Mouse (Mus musculus): ENCODE results near the gene Vwa5b2. TPM values are rescaled to one million over a fixed set of nuclear protein-coding genes. Genes with fewer than 3 reads are reported as not detected.

Vwa5b2 gene
- polyA plus RNA-seq, 1 experiment, result 1.2 TPM

DNA sequence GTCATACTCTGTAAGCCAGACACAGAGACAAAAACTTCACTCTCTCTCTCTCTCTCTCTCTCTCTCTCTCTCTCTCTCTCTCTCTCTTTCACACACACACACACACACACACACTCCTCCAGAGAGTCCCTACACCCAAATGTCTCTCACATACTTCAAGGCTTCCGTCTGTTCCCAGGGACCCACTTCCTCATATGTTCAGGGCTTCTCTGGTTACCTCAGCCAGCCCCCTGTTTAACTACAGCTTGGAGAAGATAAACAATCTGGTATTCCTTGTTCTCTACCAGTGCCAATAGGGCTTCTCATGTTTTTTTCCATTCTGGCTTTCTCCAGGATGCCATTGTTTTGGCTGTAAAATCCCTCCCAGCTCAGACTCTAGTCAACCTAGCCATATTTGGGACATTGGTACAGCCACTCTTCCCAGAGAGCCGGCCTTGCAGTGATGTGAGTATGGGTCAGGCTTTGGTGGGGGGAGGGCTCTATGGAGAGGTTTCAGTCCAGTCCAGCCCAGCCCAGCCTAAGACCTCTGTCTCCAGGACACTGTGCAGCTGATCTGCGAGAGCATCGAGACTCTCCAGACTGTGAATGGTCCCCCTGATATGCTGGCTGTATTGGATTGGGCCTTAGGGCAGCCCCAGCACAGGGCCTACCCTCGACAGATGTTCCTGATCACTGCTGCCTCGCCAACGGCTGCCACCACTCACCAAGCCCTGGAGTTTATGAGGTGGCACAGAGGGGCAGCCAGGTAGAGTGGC is 7.6 kb downstream of the Vwa5b2 start:
- Histone ChIP-seq H3K27ac (ENCODE audit: insufficient read depth, low read length) (no peak overlapping the region), H3K4me3 (ENCODE audit: low read depth, low read length) (no peak overlapping the region), H3K4me1 (ENCODE audit: control insufficient read depth, insufficient read depth, low read length) (no peaks in the 10 kb centered on the region), H3K9me3 (replicated peaks; ENCODE audit: control insufficient read depth, insufficient read depth, low read length, poor library complexity, severe bottlenecking) (no peaks in the 10 kb centered on the region), H3K27me3 (ENCODE audit: control insufficient read depth, insufficient read depth, low read length, poor library complexity, severe bottlenecking) (no peaks in the 10 kb centered on the region), H3K9ac (ENCODE audit: low read depth, poor library complexity, severe bottlenecking) (no peak overlapping the region), H3K36me3 (ENCODE audit: control insufficient read depth, insufficient read depth, low read length, poor library complexity, severe bottlenecking) (no peaks in the 10 kb centered on the region)
- no peak for TF ChIP-seq CTCF (IDR thresholded peaks at IDR 0.05; ENCODE audit: low read depth, low read length)
- TF ChIP-seq EP300 (IDR thresholded peaks at IDR 0.05; ENCODE audit: insufficient read depth, low read depth, low read length), result no peak
- TF ChIP-seq POLR2A (IDR thresholded peaks at IDR 0.05; ENCODE audit: insufficient read depth, low read length), result no peak

GRCm38 (mm10) chr16:20600511-20600910 is 11.2 kb downstream of the Vwa5b2 start:
- H3K4me3 ChIP-seq (ENCODE audit: low read depth, low read length), result no peak overlapping the region
- no peak overlapping the region for H3K27ac ChIP-seq (ENCODE audit: insufficient read depth, low read length)
- H3K27me3 ChIP-seq (ENCODE audit: control insufficient read depth, insufficient read depth, low read length, poor library complexity, severe bottlenecking), result no peaks in the 10 kb centered on the region
- H3K9ac ChIP-seq (ENCODE audit: low read depth, poor library complexity, severe bottlenecking), result no peak overlapping the region
- no peak for TF ChIP-seq CTCF (IDR thresholded peaks at IDR 0.05; ENCODE audit: low read depth, low read length)
- TF ChIP-seq POLR2A (IDR thresholded peaks at IDR 0.05; ENCODE audit: insufficient read depth, low read length), result no peak
- TF ChIP-seq EP300 (IDR thresholded peaks at IDR 0.05; ENCODE audit: insufficient read depth, low read depth, low read length), result no peak
- H3K4me1 ChIP-seq (ENCODE audit: control insufficient read depth, insufficient read depth, low read length), result no peaks in the 10 kb centered on the region
- no peaks in the 10 kb centered on the region for H3K9me3 ChIP-seq (replicated peaks; ENCODE audit: control insufficient read depth, insufficient read depth, low read length, poor library complexity, severe bottlenecking)
- H3K36me3 ChIP-seq (ENCODE audit: control insufficient read depth, insufficient read depth, low read length, poor library complexity, severe bottlenecking), result peaks cover 3% of the 10 kb centered on the region; the same call in 1 of the 2 replicates

DNA sequence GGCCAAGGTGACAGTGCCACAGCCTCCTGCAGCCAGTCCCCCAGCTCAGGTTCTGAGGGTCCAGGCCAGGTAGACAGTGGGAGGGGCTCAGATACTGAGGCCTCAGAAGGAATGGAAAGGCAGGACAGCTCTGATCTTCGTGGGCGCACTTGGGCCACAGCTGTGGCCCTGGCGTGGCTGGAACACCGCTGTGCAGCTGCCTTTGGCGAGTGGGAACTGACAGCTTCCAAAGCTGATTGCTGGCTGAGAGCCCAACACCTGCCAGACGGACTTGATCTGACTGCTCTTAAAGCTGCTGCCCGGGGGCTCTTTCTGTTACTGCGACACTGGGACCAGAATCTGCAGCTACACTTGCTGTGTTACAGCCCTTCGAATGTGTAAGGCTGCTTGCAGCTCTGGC is 15.4 kb downstream of the Vwa5b2 start:
- Histone ChIP-seq H3K9ac (ENCODE audit: low read depth, poor library complexity, severe bottlenecking) (no peak overlapping the region), H3K4me3 (ENCODE audit: low read depth, low read length) (no peak overlapping the region), H3K27me3 (ENCODE audit: control insufficient read depth, insufficient read depth, low read length, poor library complexity, severe bottlenecking) (no peaks in the 10 kb centered on the region), H3K4me1 (ENCODE audit: control insufficient read depth, insufficient read depth, low read length) (no peaks in the 10 kb centered on the region), H3K9me3 (replicated peaks; ENCODE audit: control insufficient read depth, insufficient read depth, low read length, poor library complexity, severe bottlenecking) (no peaks in the 10 kb centered on the region), H3K27ac (ENCODE audit: insufficient read depth, low read length) (no peak overlapping the region), H3K36me3 (ENCODE audit: control insufficient read depth, insufficient read depth, low read length, poor library complexity, severe bottlenecking) (peaks cover 26% of the 10 kb centered on the region)
- TF ChIP-seq EP300 (IDR thresholded peaks at IDR 0.05; ENCODE audit: insufficient read depth, low read depth, low read length), result no peak
- no peak for TF ChIP-seq CTCF (IDR thresholded peaks at IDR 0.05; ENCODE audit: low read depth, low read length)
- TF ChIP-seq POLR2A (IDR thresholded peaks at IDR 0.05; ENCODE audit: insufficient read depth, low read length), result no peak

DNA sequence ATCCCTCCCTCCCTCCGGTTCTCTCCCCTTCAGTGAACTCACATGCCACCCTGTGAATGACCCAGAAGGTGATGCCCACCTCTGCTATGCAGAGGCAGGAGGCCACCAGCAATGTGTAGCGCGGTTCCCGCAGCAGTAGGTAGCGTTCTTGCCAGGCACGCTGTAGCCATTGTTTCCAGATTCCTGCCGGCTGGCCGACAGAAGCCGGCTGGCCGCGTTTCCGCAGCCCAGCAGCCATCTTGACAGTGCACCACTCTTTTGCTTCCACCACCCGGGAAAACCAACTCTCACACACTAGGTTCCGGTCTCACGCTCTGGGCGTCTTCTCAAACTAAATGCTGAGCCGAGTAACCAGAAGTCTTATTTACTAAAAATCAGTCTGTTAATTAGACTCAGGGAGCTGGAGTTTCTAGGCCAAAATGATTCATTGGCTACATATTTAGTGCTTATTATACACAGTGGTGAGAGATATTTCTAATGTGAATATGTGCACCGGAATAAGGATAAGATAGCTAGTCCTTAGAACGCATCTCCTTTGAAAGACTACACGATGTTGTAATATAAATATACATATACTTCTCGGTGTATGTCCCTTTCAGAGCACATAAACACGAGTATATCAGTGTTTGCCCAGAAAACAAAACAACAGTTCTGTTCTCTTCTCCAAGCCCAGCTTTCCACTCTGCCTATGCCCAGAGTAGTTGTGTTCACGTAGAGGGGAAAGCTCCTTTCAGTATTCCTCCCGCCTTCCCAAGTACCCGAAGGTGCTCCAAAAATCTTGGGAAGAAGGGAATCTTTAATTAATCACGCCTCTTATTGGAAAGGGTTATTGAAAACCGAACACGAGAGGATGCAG is 21.5 kb downstream of the Vwa5b2 start:
- H3K36me3 ChIP-seq (ENCODE audit: control insufficient read depth, insufficient read depth, low read length, poor library complexity, severe bottlenecking), result peaks cover 21% of the 10 kb centered on the region
- peak overlapping the region; percentile 98 for H3K4me3 ChIP-seq (ENCODE audit: low read depth, low read length)
- peak overlapping the region; percentile 54 for H3K27ac ChIP-seq (ENCODE audit: insufficient read depth, low read length)
- H3K27me3 ChIP-seq (ENCODE audit: control insufficient read depth, insufficient read depth, low read length, poor library complexity, severe bottlenecking), result no peaks in the 10 kb centered on the region
- H3K9ac ChIP-seq (ENCODE audit: low read depth, poor library complexity, severe bottlenecking), result peak overlapping the region; percentile 80
- no peak; the same call in 1 of the 2 replicates for TF ChIP-seq EP300 (IDR thresholded peaks at IDR 0.05; ENCODE audit: insufficient read depth, low read depth, low read length)
- peak; percentile 86 for TF ChIP-seq POLR2A (IDR thresholded peaks at IDR 0.05; ENCODE audit: insufficient read depth, low read length)
- TF ChIP-seq CTCF (IDR thresholded peaks at IDR 0.05; ENCODE audit: low read depth, low read length), result no peak
- no peaks in the 10 kb centered on the region for H3K4me1 ChIP-seq (ENCODE audit: control insufficient read depth, insufficient read depth, low read length)
- H3K9me3 ChIP-seq (replicated peaks; ENCODE audit: control insufficient read depth, insufficient read depth, low read length, poor library complexity, severe bottlenecking), result no peaks in the 10 kb centered on the region

- Histone ChIP-seq H3K27ac (ENCODE audit: insufficient read depth, low read length) (peak within 1 kb of the TSS; percentile 54), H3K9ac (ENCODE audit: low read depth, poor library complexity, severe bottlenecking) (peak within 1 kb of the TSS; percentile 80), H3K4me3 (ENCODE audit: low read depth, low read length) (peak within 1 kb of the TSS; percentile 98), H3K4me1 (ENCODE audit: control insufficient read depth, insufficient read depth, low read length) (no peaks in the 10 kb centered on the region), H3K36me3 (ENCODE audit: control insufficient read depth, insufficient read depth, low read length, poor library complexity, severe bottlenecking) (peaks cover 12% of the 10 kb centered on the region), H3K9me3 (replicated peaks; ENCODE audit: control insufficient read depth, insufficient read depth, low read length, poor library complexity, severe bottlenecking) (no peaks in the 10 kb centered on the region), H3K27me3 (ENCODE audit: control insufficient read depth, insufficient read depth, low read length, poor library complexity, severe bottlenecking) (no peaks in the 10 kb centered on the region)
- TF ChIP-seq CTCF (IDR thresholded peaks at IDR 0.05; ENCODE audit: low read depth, low read length), result no peak
- peak; percentile 40 for TF ChIP-seq POLR2A (IDR thresholded peaks at IDR 0.05; ENCODE audit: insufficient read depth, low read length)
- TF ChIP-seq EP300 (IDR thresholded peaks at IDR 0.05; ENCODE audit: insufficient read depth, low read depth, low read length), result no peak
Observed at GRCm38 (mm10) chr16:20611357-20612227, 22.3 kb downstream of the Vwa5b2 start, which contains the start of the genes Eef1akmt4, Gm49333 and Alg3. Gene Eef1akmt4, plus strand, starts transcription at chr16:20611593. Gene Gm49333, plus strand, starts transcription at chr16:20611610. Gene Alg3, minus strand, starts transcription at chr16:20611735.
